Mouse (Mus musculus) limb, embryonic 14.5 days (tissue): ENCODE data around the gene G3bp2. TPM values are rescaled to one million over a fixed set of nuclear protein-coding genes. Genes with fewer than 3 reads are reported as not detected.

Source experiments
- ATAC-seq: fragments of 200-750 bp; cut with Nextera tagmentation; 2 replicates; pipeline ENCODE4 v1.8.0; 2017; ENCODE audit warnings: low read depth, moderate number of reproducible peaks, moderate TSS enrichment; ENCODE audit not compliant: low FRiP score
- DNase-seq: peaks from one replicate; pipeline ENCODE4 v3.0.0-alpha.2; 2015; ENCODE audit warnings: low spot score
- H3K27ac ChIP-seq: fragments of 300-500 bp; sonication (generic); replicated peaks from 2 replicates; pipeline ENCODE4 v1.5.1; 2014; ENCODE audit warnings: low read depth, mild to moderate bottlenecking, low read length, moderate library complexity, mixed read lengths
- H3K27me3 ChIP-seq: fragments of 300-500 bp; sonication (generic); 2 replicates; pipeline ENCODE4 v1.6.1; 2014; ENCODE audit warnings: low read length, mixed read lengths; ENCODE audit not compliant: control insufficient read depth, insufficient read depth
- H3K36me3 ChIP-seq: fragments of 300-500 bp; sonication (generic); 2 replicates; pipeline ENCODE4 v1.6.1; 2014; ENCODE audit warnings: mild to moderate bottlenecking, low read length, moderate library complexity, mixed read lengths; ENCODE audit not compliant: control insufficient read depth, insufficient read depth
- H3K4me1 ChIP-seq: fragments of 300-500 bp; sonication (generic); 2 replicates; pipeline ENCODE4 v1.6.1; 2014; ENCODE audit warnings: antibody characterized with exemption, low read length, mixed read lengths; ENCODE audit not compliant: control insufficient read depth, insufficient read depth
- H3K4me2 ChIP-seq: fragments of 300-500 bp; sonication (generic); replicated peaks from 2 replicates; pipeline ENCODE4 v1.6.1; 2014; ENCODE audit warnings: low read depth, mild to moderate bottlenecking, low read length, moderate library complexity; ENCODE audit not compliant: severe bottlenecking
- H3K4me3 ChIP-seq: fragments of 300-500 bp; sonication (generic); replicated peaks from 2 replicates; pipeline ENCODE4 v1.5.1; 2014; ENCODE audit warnings: low read length
- H3K9ac ChIP-seq: fragments of 300-500 bp; sonication (generic); 2 replicates; pipeline ENCODE4 v1.6.1; 2014; ENCODE audit warnings: mild to moderate bottlenecking, low read depth, low read length, moderate library complexity; ENCODE audit not compliant: severe bottlenecking
- H3K9me3 ChIP-seq: fragments of 300-500 bp; sonication (generic); 2 replicates; pipeline ENCODE4 v1.6.1; 2016; ENCODE audit warnings: low read length; ENCODE audit not compliant: control insufficient read depth
- POLR2A ChIP-seq: fragments of 200-500 bp; IDR thresholded peaks from 2 replicates; pipeline ENCODE4 v1.8.0; 2012; ENCODE audit warnings: inconsistent platforms, mild to moderate bottlenecking, moderate library complexity, borderline replicate concordance; ENCODE audit not compliant: insufficient read depth, insufficient read length; ENCODE audit errors: extremely low read depth
- WGBS: fragments of 180-500 bp; shearing (Covaris S2); extraction: QIAGEN DNeasy Blood & Tissue Kit; methylation state at CpG from one replicate; pipeline ENCODE4 v1.1.7; 2014; 5-methylcytosine and 5-hydroxymethylcytosine counted together
- polyA plus RNA-seq, 2 experiments: library from polyadenylated mRNA; depleted of rRNA in 1 of 2; stranded (reverse) in 1 of 2; unstranded in 1 of 2; fragments of >200 nt; fragmentation: Nextera tagmentation in 1 of 2; extraction: Ambion mirVana in 1 of 2; gene quantifications; 2 replicates each; pipeline versions ENCODE4 v1.2.1 to v1.2.3; 2012 to 2014

G3bp2 gene
- polyA plus RNA-seq, 2 experiments, result 62.3 to 147 TPM

GRCm38 (mm10) chr5:92076273-92076672 is 7.2 kb downstream of the G3bp2 start:
- Histone ChIP-seq H3K27me3 (no peaks in the 10 kb centered on the region), H3K9me3 (no peaks in the 10 kb centered on the region), H3K36me3 (peaks cover 6% of the 10 kb centered on the region), H3K4me2 (no peak overlapping the region), H3K27ac (no peak overlapping the region), H3K9ac (no peak overlapping the region), H3K4me3 (no peak overlapping the region), H3K4me1 (peaks cover 3% of the 10 kb centered on the region; the same call in 1 of the 2 replicates)
- DNase-seq (no peak), ATAC-seq (no peak)
- TF ChIP-seq POLR2A, result no peak
- WGBS, result 93% methylated on average over 1 of the region's 1 CpGs

GRCm38 (mm10) chr5:92074061-92074460 is 9.5 kb downstream of the G3bp2 start:
- no peak overlapping the region for H3K9ac ChIP-seq
- no peak for ATAC-seq
- H3K9me3 ChIP-seq, result no peaks in the 10 kb centered on the region
- no peak for TF ChIP-seq POLR2A
- H3K4me1 ChIP-seq, result no peaks in the 10 kb centered on the region
- H3K4me2 ChIP-seq, result no peak overlapping the region
- H3K27ac ChIP-seq, result no peak overlapping the region
- WGBS, result 93% methylated on average over 14 of the region's 14 CpGs
- no peak overlapping the region for H3K4me3 ChIP-seq
- peaks cover 12% of the 10 kb centered on the region for H3K36me3 ChIP-seq
- no peaks in the 10 kb centered on the region for H3K27me3 ChIP-seq
- no peak for DNase-seq

GRCm38 (mm10) chr5:92063192-92063591 is 20.3 kb downstream of the G3bp2 start:
- ATAC-seq (no peak), DNase-seq (no peak)
- no peak for TF ChIP-seq POLR2A
- Histone ChIP-seq H3K4me2 (no peak overlapping the region), H3K27me3 (no peaks in the 10 kb centered on the region), H3K9ac (no peak overlapping the region), H3K9me3 (no peaks in the 10 kb centered on the region), H3K27ac (no peak overlapping the region), H3K4me1 (no peaks in the 10 kb centered on the region), H3K36me3 (peaks cover 84% of the 10 kb centered on the region), H3K4me3 (no peak overlapping the region)
- WGBS, result 92% methylated on average over 2 of the region's 2 CpGs

- WGBS, result 95% methylated on average over 6 of the region's 6 CpGs
- TF ChIP-seq POLR2A, result no peak
- no peak for DNase-seq
- H3K4me2 ChIP-seq, result no peak overlapping the region
- no peaks in the 10 kb centered on the region for H3K9me3 ChIP-seq
- H3K9ac ChIP-seq, result no peak overlapping the region
- H3K4me3 ChIP-seq, result no peak overlapping the region
- no peaks in the 10 kb centered on the region for H3K4me1 ChIP-seq
- no peaks in the 10 kb centered on the region for H3K27me3 ChIP-seq
- peaks cover 53% of the 10 kb centered on the region for H3K36me3 ChIP-seq
- no peak for ATAC-seq
- no peak overlapping the region for H3K27ac ChIP-seq
Observed at GRCm38 (mm10) chr5:92052866-92053265, 30.7 kb downstream of the G3bp2 start.

GRCm38 (mm10) chr5:92050419-92050818 is 33.1 kb downstream of the G3bp2 start:
- no peak overlapping the region for H3K9ac ChIP-seq
- no peak for DNase-seq
- ATAC-seq, result no peak
- WGBS, result 86% methylated on average over 3 of the region's 3 CpGs
- no peak overlapping the region for H3K4me2 ChIP-seq
- no peaks in the 10 kb centered on the region for H3K27me3 ChIP-seq
- no peak overlapping the region for H3K4me3 ChIP-seq
- TF ChIP-seq POLR2A, result no peak
- H3K9me3 ChIP-seq, result no peaks in the 10 kb centered on the region
- no peak overlapping the region for H3K27ac ChIP-seq
- peaks cover 29% of the 10 kb centered on the region for H3K36me3 ChIP-seq
- H3K4me1 ChIP-seq, result no peaks in the 10 kb centered on the region

- DNase-seq, result no peak
- peak within 1 kb of the TSS; percentile 72 for H3K4me3 ChIP-seq
- H3K9me3 ChIP-seq, result no peaks in the 10 kb centered on the region
- TF ChIP-seq POLR2A, result no peak
- H3K4me1 ChIP-seq, result 0 out of 2 replicates have a peak, but pooled peaks cover 2% of the 10 kb centered on the region
- no peaks in the 10 kb centered on the region for H3K36me3 ChIP-seq
- H3K27me3 ChIP-seq, result peaks cover 5% of the 10 kb centered on the region
- H3K9ac ChIP-seq, result peak within 1 kb of the TSS; percentile 54
- no peak within 1 kb of the TSS for H3K27ac ChIP-seq
- 62% methylated on average over 4 of the region's 4 CpGs for WGBS
- H3K4me2 ChIP-seq, result peak within 1 kb of the TSS; percentile 98
- no peak for ATAC-seq
Observed at GRCm38 (mm10) chr5:92043783-92044182, 39.7 kb downstream of the G3bp2 start, which contains the start of gene Cdkl2. Gene Cdkl2 (minus strand): TSS chr5:92043883.
